Mouse (Mus musculus) layer of hippocampus, adult 9-11 months (tissue): ENCODE data around the gene Ttll9.

Experiments
- DNase-seq: peaks from one replicate; pipeline ENCODE4 v3.0.0; 2022

The Ttll9 gene

DNA sequence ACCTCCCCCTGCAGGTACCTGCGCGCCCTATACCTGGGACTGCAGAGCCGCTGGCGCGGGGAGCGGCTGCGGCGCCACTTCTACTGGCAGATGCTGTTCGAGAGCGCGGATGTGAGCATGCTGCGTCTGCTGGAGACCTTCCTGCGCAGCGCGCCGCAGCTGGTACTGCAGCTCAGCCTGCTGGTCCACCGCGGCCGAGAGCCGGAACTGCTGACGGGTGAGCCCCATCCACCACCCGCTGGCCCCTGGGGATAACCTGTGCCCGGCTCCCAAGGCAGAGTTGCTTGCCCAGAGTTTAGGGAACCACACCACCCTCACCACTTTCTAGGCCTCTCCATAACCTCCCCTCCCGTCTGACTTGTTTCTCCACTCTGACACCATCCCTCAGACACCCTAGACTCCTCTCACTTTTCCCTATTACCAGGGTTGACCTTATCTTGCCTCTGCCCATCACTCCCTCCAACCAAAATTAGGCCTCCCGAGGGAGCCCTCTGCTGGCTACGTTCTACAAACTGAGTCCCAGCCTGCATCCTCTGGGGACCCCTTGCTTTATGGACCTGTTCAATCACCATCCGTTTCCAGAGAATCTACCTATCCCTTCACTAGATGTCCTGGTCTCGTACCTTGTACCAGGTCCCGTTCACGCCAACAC, 90.5 kb downstream of the Ttll9 start:
- no peak for DNase-seq

DNA sequence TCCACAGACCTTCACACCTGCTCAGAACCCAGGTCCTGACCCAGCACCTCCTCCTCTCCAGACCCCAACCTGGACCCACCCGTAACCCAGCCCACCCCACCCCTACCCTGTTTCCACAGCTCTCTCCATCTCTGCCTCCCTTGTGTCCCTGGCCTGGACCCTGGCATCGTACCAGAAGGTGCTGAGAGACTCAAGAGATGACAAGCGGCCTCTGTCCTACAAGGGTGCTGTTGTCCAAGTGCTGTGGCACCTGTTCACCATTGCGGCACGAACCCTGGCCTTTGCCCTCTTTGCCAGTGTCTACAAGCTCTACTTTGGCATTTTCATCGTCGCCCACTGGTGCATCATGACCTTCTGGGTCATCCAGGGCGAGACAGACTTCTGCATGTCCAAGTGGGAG, 91.6 kb downstream of the Ttll9 start:
- DNase-seq: no peak

DNA sequence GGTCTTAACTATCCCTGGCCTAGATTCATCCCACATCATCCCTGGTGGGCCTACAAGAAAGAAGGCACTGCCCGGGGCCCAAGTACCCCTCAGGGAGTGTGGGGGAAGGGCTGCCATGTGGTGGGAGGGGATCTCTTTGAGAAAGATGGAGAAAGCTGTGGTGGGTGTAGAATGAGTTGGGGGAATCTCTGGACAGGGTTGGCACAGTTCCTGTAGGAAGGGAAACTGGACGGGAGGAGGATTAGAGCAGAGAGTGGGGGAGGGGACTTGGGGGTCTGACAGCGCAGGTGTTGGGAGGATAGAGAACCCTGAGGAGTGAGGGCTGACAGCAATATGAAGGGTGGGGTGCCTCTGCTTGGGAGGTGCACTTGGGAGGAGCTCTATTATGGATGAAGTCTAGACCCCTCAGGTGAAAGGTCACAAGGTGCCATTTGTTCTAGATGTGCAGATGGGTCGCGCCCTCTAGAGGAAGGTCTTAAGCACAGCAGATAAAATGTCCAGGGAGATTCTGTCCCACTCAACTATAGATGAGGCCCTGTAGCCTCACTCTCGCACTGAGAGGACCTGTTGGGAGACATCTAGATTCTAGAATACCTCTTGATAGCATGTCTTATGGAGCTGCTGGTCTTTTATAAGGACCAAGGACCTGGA, 93.1 kb downstream of the Ttll9 start:
- no peak for DNase-seq
